ENCODE assay signal across 9 mouse cellular contexts in the genomic region with DNA sequence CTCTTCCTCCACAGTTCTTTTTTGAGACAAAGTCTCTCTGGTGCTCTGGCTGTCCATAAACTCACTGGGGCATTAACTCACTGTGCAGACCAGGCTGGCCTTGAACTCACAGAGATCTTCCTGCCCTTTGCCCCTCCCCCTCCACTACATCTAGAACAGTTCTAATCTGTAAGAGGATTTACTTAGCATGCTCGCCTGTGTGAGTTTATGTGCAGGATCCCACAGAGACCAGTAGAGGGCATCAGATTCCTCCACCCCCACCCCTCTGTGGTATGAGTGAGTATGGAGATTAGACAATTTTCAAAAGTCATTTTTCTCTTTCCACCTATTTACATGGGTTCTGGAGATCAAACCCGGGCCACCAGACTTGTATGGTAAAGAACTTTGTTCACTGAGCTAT. TPM values are rescaled to one million over a fixed set of nuclear protein-coding genes. Genes with fewer than 3 reads are reported as not detected.
DNase-seq lines count a peak whose midpoint lies in the region; ATAC-seq and TF ChIP-seq lines count a peak whose summit lies in the region.
"Had no signal": no experiment of that assay in that cellular context is flagged by ENCODE, and none has a peak within 500 bp of the region (broad histone marks: within the 10 kb centered on the region; RNA-seq: fewer than 3 reads in every experiment).

No protein-coding gene starts in this region.

- no peak for TF ChIP-seq POLR2A in cerebellum, adult 2 months (IDR thresholded peaks at IDR 0.05; ENCODE audit: borderline replicate concordance, insufficient read depth, low read length)

- no peak for TF ChIP-seq EP300 in lung, postnatal 0 days (IDR thresholded peaks at IDR 0.05)
- no peak for TF ChIP-seq EP300 in liver, embryonic 14.5 days (IDR thresholded peaks at IDR 0.05; ENCODE audit: low read depth)

- no peak overlapping the region for H3K4me3 ChIP-seq in cerebellum, adult 2 months (replicated peaks; ENCODE audit: insufficient read depth, low read depth, low read length)
- no peak overlapping the region for H3K4me3 ChIP-seq in lung, postnatal 0 days (ENCODE audit: low read depth, low read length)
- no peak overlapping the region for H3K4me3 ChIP-seq in liver, embryonic 14.5 days (ENCODE audit: insufficient read depth in 1 of 2, low read depth in 2 of 2, low read length in 2 of 2)
- H3K4me3 ChIP-seq: embryonic facial prominence, embryonic 12.5 days had no signal

- no peak overlapping the region for H3K9ac ChIP-seq in lung, postnatal 0 days (replicated peaks; ENCODE audit: low read depth)
- no peak overlapping the region for H3K9ac ChIP-seq in liver, embryonic 14.5 days (replicated peaks)
- H3K9ac ChIP-seq: embryonic facial prominence, embryonic 12.5 days had no signal

- intact Hi-C loops in gastrocnemius, postnatal 14 days (cut with DNase I; ENCODE audit: low total_unique reads): no loop called here

- TF ChIP-seq CTCF in cerebellum, adult 2 months (IDR thresholded peaks at IDR 0.05; ENCODE audit: borderline replicate concordance, insufficient read depth, low read depth, low read length): peak; percentile 17; the same call in 1 of the 2 replicates
- TF ChIP-seq CTCF in lung, postnatal 0 days (IDR thresholded peaks at IDR 0.05): peak; percentile 57
- peak; percentile 48 for TF ChIP-seq CTCF in liver, embryonic 14.5 days (IDR thresholded peaks at IDR 0.05; ENCODE audit: low read depth)

- no peaks in the 10 kb centered on the region for H3K9me3 ChIP-seq in lung, postnatal 0 days (ENCODE audit: low read length)
- H3K9me3 ChIP-seq in liver, embryonic 14.5 days (ENCODE audit: control insufficient read depth, low read length): no peaks in the 10 kb centered on the region
- H3K9me3 ChIP-seq: embryonic facial prominence, embryonic 12.5 days had no signal

- H3K27ac ChIP-seq in cerebellum, adult 2 months (ENCODE audit: insufficient read depth, low read length): no peak overlapping the region
- H3K27ac ChIP-seq in lung, postnatal 0 days (ENCODE audit: low read length): no peak overlapping the region
- H3K27ac ChIP-seq in liver, embryonic 14.5 days: no peak overlapping the region
- H3K27ac ChIP-seq: embryonic facial prominence, embryonic 12.5 days had no signal

- H3K4me2 ChIP-seq in lung, postnatal 0 days (replicated peaks; ENCODE audit: low read depth, low read length): no peak overlapping the region
- H3K4me2 ChIP-seq in liver, embryonic 14.5 days (ENCODE audit: low read depth): no peak overlapping the region
- H3K4me2 ChIP-seq: embryonic facial prominence, embryonic 12.5 days had no signal

- peak; percentile 36; the same call in 1 of the 2 replicates for ATAC-seq in lung, postnatal 0 days
- 0 out of 2 replicates have a peak, but pooled peaks have one; percentile 25 for ATAC-seq in liver, embryonic 14.5 days (ENCODE audit: insufficient read depth)

- 65% methylated on average over 2 of the region's 2 CpGs for WGBS in cerebellum, adult 2 months
- WGBS in lung, postnatal 0 days: 65% methylated on average over 2 of the region's 2 CpGs
- 29% methylated on average over 2 of the region's 2 CpGs for WGBS in liver, embryonic 14.5 days (ENCODE audit: insufficient replicate concordance)

- H3K4me1 ChIP-seq in cerebellum, adult 2 months (ENCODE audit: control insufficient read depth, insufficient read depth, low read length): no peaks in the 10 kb centered on the region
- H3K4me1 ChIP-seq in lung, postnatal 0 days (ENCODE audit: insufficient read depth, low read depth, low read length): peaks cover 1% of the 10 kb centered on the region; the same call in 1 of the 2 replicates
- H3K4me1 ChIP-seq in liver, embryonic 14.5 days (replicated peaks; ENCODE audit: control insufficient read depth in 2 of 2, insufficient read depth in 2 of 2, low read length in 1 of 2): peaks cover 0 to 21% of the 10 kb centered on the region in 2 experiments; a peak in 2 of 4 replicates
- H3K4me1 ChIP-seq: embryonic facial prominence, embryonic 12.5 days had no signal

- no peaks in the 10 kb centered on the region for H3K36me3 ChIP-seq in lung, postnatal 0 days (ENCODE audit: insufficient read depth, low read length)
- no peaks in the 10 kb centered on the region for H3K36me3 ChIP-seq in liver, embryonic 14.5 days (replicated peaks; ENCODE audit: control insufficient read depth, insufficient read depth, low read depth)
- H3K36me3 ChIP-seq: embryonic facial prominence, embryonic 12.5 days had no signal

- H3K27me3 ChIP-seq in cerebellum, adult 2 months (ENCODE audit: control insufficient read depth, insufficient read depth, low read length): no peaks in the 10 kb centered on the region
- H3K27me3 ChIP-seq in lung, postnatal 0 days (replicated peaks; ENCODE audit: insufficient read depth, low read length): no peaks in the 10 kb centered on the region
- H3K27me3 ChIP-seq in liver, embryonic 14.5 days (ENCODE audit: control insufficient read depth, insufficient read depth, low read length): no peaks in the 10 kb centered on the region

- no peak for DNase-seq in cerebellum, adult 2 months
- no peak for DNase-seq in cerebellum, adult 9-11 months
- DNase-seq in lung, postnatal 0 days (ENCODE audit: low spot score): peak; percentile 42
- DNase-seq in lung, adult 18-20 months: no peak
- DNase-seq in liver, embryonic 14.5 days (ENCODE audit: low read depth in 3 of 3, low spot score in 3 of 3): peak in 1 of 3 experiments; percentile 25
- DNase-seq in thymus, postnatal 14 days: peak; percentile 65
- no peak for DNase-seq in gastrocnemius, postnatal 14 days
- no peak for DNase-seq in gastrocnemius, postnatal 10 days

RNA-seq across cellular contexts. Expression of a gene that starts 6.3 kb away (rescaled TPM):
- 33.8 and 38.2 TPM in 2 replicates for polyA plus RNA-seq in cerebellum, adult 2 months (2012; rRNA removed)
- polyA plus RNA-seq in lung, postnatal 0 days (2015; fragmentation: Nextera tagmentation; extraction: Ambion mirVana): 17.7 and 18.3 TPM in 2 replicates
- 4.6 and 5.2 TPM in 2 replicates for polyA plus RNA-seq in liver, embryonic 14.5 days (2012; rRNA removed)
- 2.6 and 3.5 TPM in 2 replicates for polyA plus RNA-seq in liver, embryonic 14.5 days (2014; fragmentation: Nextera tagmentation; extraction: Ambion mirVana)
- 10 to 100 TPM; 14.9 to 20.5 TPM for total RNA-seq in gastrocnemius, postnatal 14 days (2021)
- total RNA-seq in gastrocnemius, postnatal 10 days (2021): 10 to 100 TPM; 19.3 to 21.5 TPM

RNA-seq across cellular contexts. Expression of a gene that starts 56.3 kb away (rescaled TPM):
- 136 and 137 TPM in 2 replicates for polyA plus RNA-seq in cerebellum, adult 2 months (2012; rRNA removed)
- 72.6 and 73.1 TPM in 2 replicates for polyA plus RNA-seq in lung, postnatal 0 days (2015; fragmentation: Nextera tagmentation; extraction: Ambion mirVana)
- polyA plus RNA-seq in liver, embryonic 14.5 days (2012; rRNA removed): 28.3 and 63.0 TPM in 2 replicates
- 53.2 and 54.0 TPM in 2 replicates for polyA plus RNA-seq in liver, embryonic 14.5 days (2014; fragmentation: Nextera tagmentation; extraction: Ambion mirVana)
- 10 to 100 TPM; 45.0 to 49.5 TPM for total RNA-seq in gastrocnemius, postnatal 14 days (2021)
- 10 to 100 TPM; 63.3 to 69.8 TPM for total RNA-seq in gastrocnemius, postnatal 10 days (2021)

Comparison
In these comparisons a context has a peak if more than half of its experiments do, and no peak if none do; other contexts are left out.
1. DNase-seq: peak in lung, postnatal 0 days (single experiment) and thymus, postnatal 14 days (single experiment); none in cerebellum, adult 2 months (0 of 2), cerebellum, adult 9-11 months (single experiment), lung, adult 18-20 months (0 of 2), gastrocnemius, postnatal 14 days (single experiment) and gastrocnemius, postnatal 10 days (single experiment).
2. Peak in every context shown above with its lines, with median percentiles within 50 percentile points of each other: CTCF ChIP-seq.